Mouse (Mus musculus) adrenal gland, adult 2 months (tissue): ENCODE results near the gene Fgd2. TPM values are rescaled to one million over a fixed set of nuclear protein-coding genes. Genes with fewer than 3 reads are reported as not detected.
"Not testable (repeated sequence)": the region's sequence is repeated elsewhere in the genome, so short reads cannot be mapped to it uniquely, and the experiment has no call there.

ENCODE experiments used
- DNase-seq: peaks from one replicate; pipeline ENCODE4 v3.0.0; 2021
- long read RNA-seq: library from polyadenylated mRNA; stranded (forward); transcript quantifications from one replicate; pipeline ENCODE4 v2.0.0, GENCODE M21; 2021
- polyA plus RNA-seq: library from polyadenylated mRNA; depleted of rRNA; stranded (reverse); fragments of >200 nt; gene quantifications from 2 replicates; pipeline ENCODE4 v1.2.3, GENCODE M21; 2012; rRNA removed
- total RNA-seq, 2 experiments: library from RNA; stranded (reverse); gene quantifications; 2 replicates each; pipeline ENCODE4 v1.2.3; 2021

Gene Fgd2
- total RNA-seq, result 1 to 10 TPM; 2.6 to 3.4 TPM
- polyA plus RNA-seq, result 10.0 and 17.2 TPM in 2 replicates
- long read RNA-seq, partial matches to known transcripts, result 0 of 2 reads
- long read RNA-seq, other reads (novel, unspliced or antisense), result 2 of 2 reads

- DNase-seq, result no peak
These were observed at the start of gene Fgd2 for GRCm38 (mm10) chr17:29360761-29361221. Fgd2 (plus strand) TSS chr17:29360914.

- no peak for DNase-seq
These were observed 49.1 kb upstream of the Fgd2 start for GRCm38 (mm10) chr17:29311602-29312001.

DNA sequence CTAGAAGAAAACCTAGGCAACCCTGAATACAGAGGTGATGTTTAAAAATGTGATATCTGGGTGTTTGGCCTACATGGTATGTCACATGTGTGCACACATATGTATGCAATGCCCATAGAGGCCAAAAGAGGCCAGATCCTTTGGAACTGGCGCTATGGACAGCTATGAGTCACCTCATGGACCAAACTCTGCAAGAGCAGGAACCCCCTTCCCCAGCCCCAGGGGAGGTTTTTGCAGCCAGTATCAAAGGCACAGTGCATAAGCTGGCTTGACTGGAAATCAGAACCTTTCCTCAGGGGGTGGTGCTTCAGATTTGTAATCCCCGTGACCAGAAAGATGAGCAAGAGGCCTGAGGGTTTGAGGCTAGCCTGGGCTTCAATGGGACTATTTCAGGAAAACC, 48.6 kb upstream of the Fgd2 start:
- no peak for DNase-seq

- DNase-seq, result no peak
These were observed 47.4 kb upstream of the Fgd2 start for GRCm38 (mm10) chr17:29313300-29313699.

- peak; percentile 36 for DNase-seq
These were observed 44.8 kb upstream of the Fgd2 start for GRCm38 (mm10) chr17:29315672-29316465.

- DNase-seq, result no peak
These were observed 43.8 kb upstream of the Fgd2 start for GRCm38 (mm10) chr17:29316891-29317290.

DNA sequence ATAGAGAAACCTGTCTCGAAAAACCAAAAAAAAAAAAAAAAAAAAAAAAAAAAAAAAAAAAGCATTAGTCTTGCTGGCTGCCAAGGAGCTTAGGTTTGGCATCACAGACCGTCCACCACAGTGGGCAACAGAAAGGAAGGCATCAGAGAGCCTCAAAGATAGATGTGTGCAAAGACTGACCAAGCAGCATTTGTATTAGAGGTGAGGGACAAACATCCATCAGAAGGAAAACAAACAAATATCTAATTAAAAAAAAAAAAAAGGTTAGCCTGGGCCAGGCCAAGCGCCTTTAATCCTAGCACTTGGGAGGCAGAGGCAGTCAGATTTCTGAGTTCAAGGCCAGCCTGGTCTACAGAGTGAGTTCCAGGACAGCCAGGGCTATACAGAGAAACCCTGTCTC, 43.3 kb upstream of the Fgd2 start, which contains the start of gene Pi16:
Gene Pi16 (plus strand): TSS at position 301 of the 400 bp plus-strand sequence.
- DNase-seq, result not testable (repeated sequence)

GRCm38 (mm10) chr17:29318731-29319250, 41.9 kb upstream of the Fgd2 start:
- no peak for DNase-seq

GRCm38 (mm10) chr17:29319476-29319875, 41.2 kb upstream of the Fgd2 start:
- DNase-seq, result no peak

DNA sequence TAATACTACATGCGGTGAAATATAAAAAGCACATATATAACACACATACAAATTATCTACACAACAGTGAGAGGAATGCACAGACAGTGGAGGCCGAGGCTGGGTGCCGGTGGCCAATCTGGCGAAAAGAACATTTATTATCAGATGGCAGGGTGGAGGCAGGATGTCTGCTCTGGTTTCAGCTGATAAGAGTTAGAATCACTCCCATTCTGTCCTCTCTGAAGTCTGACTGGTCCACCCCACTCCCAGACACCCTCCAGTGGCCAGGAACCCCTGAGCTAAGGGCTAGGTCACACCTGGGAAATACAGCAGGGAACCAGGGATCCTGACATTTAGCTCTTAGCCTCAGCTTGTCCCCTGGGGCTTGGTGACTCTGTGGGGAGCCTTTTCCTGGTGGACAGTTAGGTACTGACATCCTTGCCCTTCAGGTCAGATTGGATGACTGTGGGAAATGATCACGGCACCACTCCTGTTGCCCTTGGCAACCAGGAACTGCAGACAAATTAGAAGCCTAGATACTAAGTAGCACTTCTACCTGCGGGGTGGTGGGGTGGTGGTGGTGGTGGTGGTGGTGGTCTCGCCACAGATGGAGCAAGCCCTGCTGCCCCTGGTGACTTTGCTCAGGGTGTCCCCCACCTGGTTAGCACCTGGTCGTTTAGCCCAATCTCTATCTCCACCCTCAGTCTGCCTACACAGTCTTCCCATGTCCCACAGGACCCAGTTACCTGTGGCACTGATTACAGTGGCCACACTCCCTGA, 40.7 kb upstream of the Fgd2 start:
- DNase-seq, result no peak

DNA sequence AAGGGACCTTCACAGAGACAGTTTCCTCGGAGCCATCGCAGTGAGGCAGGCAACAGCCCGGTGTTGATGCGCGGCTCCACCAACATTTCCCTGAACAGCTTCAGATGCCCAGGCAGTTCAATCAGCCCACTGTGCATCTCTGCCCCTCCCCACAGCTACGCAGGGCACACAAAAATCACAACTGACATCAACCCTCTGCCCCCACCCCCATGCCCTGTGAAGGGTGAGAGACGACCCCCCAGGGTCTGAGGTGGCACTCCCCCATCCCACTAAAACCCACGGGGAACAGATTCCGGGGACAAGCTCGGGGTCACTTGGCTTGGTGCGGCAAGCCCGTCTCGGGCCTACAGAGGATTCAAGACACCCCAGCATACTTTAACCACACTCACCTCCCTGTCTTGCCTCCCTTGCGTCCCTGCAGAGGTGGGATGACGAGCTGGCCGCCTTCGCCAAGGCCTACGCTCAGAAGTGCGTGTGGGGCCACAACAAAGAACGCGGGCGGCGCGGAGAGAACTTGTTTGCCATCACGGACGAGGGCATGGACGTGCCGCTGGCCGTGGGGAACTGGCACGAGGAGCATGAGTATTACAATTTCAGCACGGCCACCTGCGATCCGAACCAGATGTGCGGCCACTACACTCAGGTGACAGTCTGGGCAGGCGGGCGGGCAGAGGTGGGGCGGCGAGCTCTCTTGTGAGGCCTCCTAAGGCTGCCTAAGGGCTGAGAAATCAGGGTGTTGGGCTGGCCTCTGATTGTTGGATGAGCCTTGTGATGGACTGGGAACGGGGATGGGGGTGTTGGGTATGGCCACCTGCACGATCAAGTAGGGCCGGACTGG, 38.7 kb upstream of the Fgd2 start:
- DNase-seq, result no peak

DNA sequence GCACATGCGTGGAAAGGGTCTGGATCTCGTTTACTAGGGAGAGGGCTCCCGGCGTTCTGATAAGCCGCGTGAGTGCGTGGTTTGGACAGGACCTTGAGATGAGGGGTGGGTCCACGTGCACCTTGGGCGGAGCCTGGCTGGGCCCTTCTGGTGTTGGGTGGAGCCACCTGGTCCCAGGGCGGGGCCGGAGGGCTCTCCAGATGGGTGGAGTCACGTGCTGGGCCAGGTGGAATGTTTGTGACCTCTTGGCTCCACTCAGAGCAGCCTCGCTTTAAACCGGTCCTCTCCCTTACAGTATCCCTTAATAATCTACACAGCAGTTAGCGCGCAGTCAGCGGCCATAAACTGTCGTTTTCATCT, 38.1 kb upstream of the Fgd2 start:
- no peak for DNase-seq

DNA sequence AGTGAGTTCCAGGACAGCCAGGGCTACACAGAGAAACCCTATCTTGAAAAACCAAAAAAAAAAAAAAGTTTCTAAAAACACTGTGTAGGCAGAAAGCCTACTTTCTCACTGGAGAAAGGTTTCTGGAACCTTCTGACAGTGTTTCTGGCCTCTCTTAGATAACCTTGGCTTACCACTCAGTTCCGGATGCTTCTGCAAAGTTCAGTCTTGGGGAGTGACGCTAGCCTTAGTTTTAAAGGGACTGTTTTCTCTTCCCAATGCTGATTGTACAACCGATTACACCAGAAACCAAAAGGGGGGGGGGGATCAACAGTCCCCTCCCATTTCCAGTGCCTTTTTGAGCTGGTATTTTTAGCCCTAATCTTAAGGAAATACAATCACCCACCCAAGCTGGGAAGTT, 37.1 kb upstream of the Fgd2 start:
- no peak for DNase-seq

DNA sequence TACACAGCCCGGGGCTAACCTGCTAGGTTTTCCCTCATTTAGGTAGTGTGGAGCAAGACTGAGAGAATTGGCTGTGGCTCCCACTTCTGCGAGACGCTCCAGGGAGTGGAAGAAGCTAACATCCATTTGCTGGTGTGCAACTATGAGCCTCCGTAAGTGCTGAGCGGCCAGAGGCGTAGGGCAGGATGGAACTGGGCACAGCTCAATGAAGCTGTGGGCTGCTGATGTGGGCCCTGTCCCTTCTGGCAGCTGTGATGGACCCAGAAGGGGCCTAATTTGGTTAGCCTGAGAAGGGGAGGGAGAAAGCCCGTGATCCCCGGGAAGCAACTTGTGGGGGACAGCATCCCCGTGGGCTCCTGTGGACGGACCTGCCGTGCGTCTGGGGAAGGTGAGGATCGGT, 34.9 kb upstream of the Fgd2 start:
- DNase-seq, result no peak

DNA sequence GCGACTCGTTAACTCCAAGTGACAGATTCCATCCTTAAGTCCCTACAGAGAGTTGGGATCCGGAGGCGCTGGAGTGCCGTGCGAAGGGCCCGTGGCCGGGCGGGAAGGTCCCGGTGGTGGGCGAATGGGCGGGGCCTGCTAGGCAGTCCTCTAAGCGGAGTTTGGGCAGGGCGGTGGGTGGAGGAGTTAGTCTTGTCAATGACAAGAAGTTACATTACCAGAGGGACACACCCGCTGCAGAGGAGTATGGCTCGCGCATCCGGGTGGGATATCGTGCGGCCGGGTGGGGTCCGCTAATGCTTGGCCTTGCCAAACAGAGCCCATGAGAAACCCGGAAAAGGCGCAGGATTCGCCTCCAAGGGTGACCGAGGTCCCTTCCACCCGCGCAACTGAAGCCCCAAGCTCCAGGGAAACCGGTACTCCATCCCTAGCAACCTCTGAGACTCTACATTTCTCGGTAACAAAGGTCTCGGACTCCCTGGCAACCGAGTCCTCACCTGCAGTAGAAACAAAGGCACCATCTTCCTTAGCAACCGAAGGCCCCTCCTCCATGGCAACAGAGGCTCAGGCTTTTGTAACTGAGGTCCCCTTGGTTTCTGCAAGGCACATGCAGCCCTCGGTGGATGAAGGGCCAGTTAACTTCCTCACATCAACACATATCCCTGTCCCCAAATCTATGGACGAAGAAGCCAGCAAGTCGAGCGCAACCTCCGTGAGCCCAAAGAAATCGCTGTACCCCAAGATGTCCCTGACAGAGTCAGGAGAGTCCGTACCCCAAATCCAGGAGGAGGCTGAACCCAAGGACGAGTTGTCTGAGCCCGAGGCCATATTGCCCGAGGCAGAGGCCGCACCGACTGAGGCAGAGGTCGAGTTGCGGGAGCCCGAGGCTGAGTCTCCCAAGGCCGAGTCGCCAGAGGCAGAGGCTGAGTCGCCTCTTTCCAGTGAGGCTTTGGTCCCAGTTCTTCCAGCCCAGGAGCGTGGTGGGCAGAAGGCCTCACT, 33.9 kb upstream of the Fgd2 start:
- no peak for DNase-seq

DNA sequence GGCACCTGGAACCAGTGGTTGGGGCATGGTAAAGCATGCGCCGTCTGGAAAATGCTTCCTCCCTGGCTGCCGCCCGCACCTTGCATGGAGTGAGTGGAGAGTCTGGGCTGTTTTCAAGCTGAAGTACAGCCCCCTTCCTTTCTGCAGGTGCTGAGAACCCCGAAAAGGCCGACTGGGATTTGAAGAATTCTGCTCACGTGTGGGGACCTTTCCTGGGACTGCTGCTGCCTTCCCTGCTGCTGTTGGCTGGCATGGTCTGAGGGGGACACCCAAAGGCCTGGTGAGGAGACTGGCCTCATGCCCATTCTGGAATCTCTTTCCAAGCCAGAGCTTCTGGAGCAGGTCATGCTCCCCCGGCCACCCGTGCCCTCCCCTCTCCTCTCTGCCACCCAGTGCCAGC, 33.0 kb upstream of the Fgd2 start:
- no peak for DNase-seq

GRCm38 (mm10) chr17:29330221-29330620, 30.5 kb upstream of the Fgd2 start:
- DNase-seq, result no peak

GRCm38 (mm10) chr17:29330671-29331410, 29.9 kb upstream of the Fgd2 start:
- DNase-seq, result peak; percentile 73

DNA sequence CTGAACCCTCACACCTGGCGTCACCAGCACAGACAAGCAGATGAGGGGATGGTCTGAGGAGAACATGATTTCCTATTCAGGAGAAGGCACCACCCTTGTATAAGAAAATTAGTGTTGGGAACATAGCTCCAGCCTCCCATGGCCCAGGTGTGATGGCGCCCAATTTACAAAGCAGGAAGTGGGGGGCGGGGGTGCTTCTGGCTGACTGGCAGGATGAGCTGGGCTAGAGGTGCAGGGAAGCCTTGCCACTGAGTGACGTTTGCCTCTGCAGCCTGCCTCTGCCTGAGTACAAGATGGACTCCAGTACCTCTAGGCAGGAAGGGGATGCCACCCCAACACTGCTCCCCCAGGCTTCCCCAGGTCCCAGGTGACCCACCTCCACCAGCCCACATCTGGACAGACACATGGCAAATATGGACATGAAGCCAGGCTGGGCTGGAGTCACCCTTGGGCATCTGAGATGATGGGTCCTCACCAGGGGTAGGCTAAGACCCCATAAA, 28.5 kb upstream of the Fgd2 start:
- DNase-seq, result no peak
